Mouse (Mus musculus) adrenal gland, adult (tissue): ENCODE measurements around the gene Vamp9.

Source experiments
- DNase-seq, 2 experiments: peaks; one replicate each; pipeline ENCODE4 v3.0.0; 2022 to 2023; ENCODE audit warnings: low spot score in 1 of 2; ENCODE audit not compliant: inconsistent age in 2 of 2

Vamp9 gene

GRCm38 (mm10) chr5:99906181-99906956 lies at the start of gene Vamp9:
Vamp9 (plus strand) TSS chr5:99906254.
- DNase-seq = peak; percentile 95 to 98

- no peak for DNase-seq
Observed at GRCm38 (mm10) chr5:99857106-99857637, 48.9 kb upstream of the Vamp9 start.

GRCm38 (mm10) chr5:99859637-99860433 lies 46.2 kb upstream of the Vamp9 start:
- DNase-seq = no peak

- DNase-seq = no peak
Observed at GRCm38 (mm10) chr5:99861816-99862215, 44.2 kb upstream of the Vamp9 start.

GRCm38 (mm10) chr5:99863656-99864380 lies 42.2 kb upstream of the Vamp9 start:
- no peak for DNase-seq

- DNase-seq = no peak
Observed at GRCm38 (mm10) chr5:99865779-99866178, 40.3 kb upstream of the Vamp9 start.

- DNase-seq = no peak
Observed at GRCm38 (mm10) chr5:99868286-99868685, 37.8 kb upstream of the Vamp9 start.

- no peak for DNase-seq
Observed at GRCm38 (mm10) chr5:99868923-99869322, 37.1 kb upstream of the Vamp9 start.

- DNase-seq = peak; percentile 18 to 62
Observed at GRCm38 (mm10) chr5:99877565-99877964, 28.5 kb upstream of the Vamp9 start.

- no peak for DNase-seq
Observed at GRCm38 (mm10) chr5:99882441-99882840, 23.6 kb upstream of the Vamp9 start.

GRCm38 (mm10) chr5:99884035-99884434 lies 22.0 kb upstream of the Vamp9 start:
- no peak for DNase-seq

GRCm38 (mm10) chr5:99887133-99887532 lies 18.9 kb upstream of the Vamp9 start:
- DNase-seq = no peak

- DNase-seq = peak; percentile 23 to 58
Observed at GRCm38 (mm10) chr5:99891516-99892441, 14.3 kb upstream of the Vamp9 start.

GRCm38 (mm10) chr5:99900041-99900440 lies 6.0 kb upstream of the Vamp9 start:
- DNase-seq = peak; percentile 31 to 70

- no peak for DNase-seq
Observed at GRCm38 (mm10) chr5:99905731-99906130, 323 bp upstream of the Vamp9 start.

- no peak for DNase-seq
Observed at GRCm38 (mm10) chr5:99915494-99915893, 9.4 kb downstream of the Vamp9 start.

GRCm38 (mm10) chr5:99922033-99922432 lies 16.0 kb downstream of the Vamp9 start:
- no peak for DNase-seq

GRCm38 (mm10) chr5:99927951-99928350 lies 21.9 kb downstream of the Vamp9 start:
- DNase-seq = peak; percentile 47 to 84

- no peak for DNase-seq
Observed at GRCm38 (mm10) chr5:99931910-99932309, 25.9 kb downstream of the Vamp9 start.

GRCm38 (mm10) chr5:99939440-99939839 lies 33.4 kb downstream of the Vamp9 start:
- DNase-seq = no peak
